Mouse (Mus musculus) gastrocnemius, postnatal 14 days (tissue): ENCODE data around the gene Atxn7. TPM values are rescaled to one million over a fixed set of nuclear protein-coding genes. Genes with fewer than 3 reads are reported as not detected.
A peak's percentile ranks its signal among the peaks of the same experiment; 100 is the strongest.

Source experiments
- DNase-seq: peaks from one replicate; pipeline ENCODE4 v3.0.0; 2021; ENCODE audit warnings: mixed read lengths
- intact Hi-C: fragments of 180-260 bp; cut with DNase I; formaldehyde crosslinking; loops from one replicate; pipeline ENCODE4 v1.15.1; 2025; ENCODE audit warnings: low total_unique reads
- total RNA-seq, 2 experiments: library from RNA; stranded (reverse); gene quantifications; 2 replicates each; pipeline ENCODE4 v1.2.3; 2021

The Atxn7 gene
- total RNA-seq, 2 experiments from 2014 or later = 10.0 to 12.1 TPM

GRCm38 (mm10) chr14:13971644-13972234 lies 10.5 kb downstream of the Atxn7 start:
- intact Hi-C loops = no loop called here
- no peak for DNase-seq

GRCm38 (mm10) chr14:13977498-13977897 lies 16.3 kb downstream of the Atxn7 start:
- no peak for DNase-seq
- intact Hi-C loops = no loop called here

- no peak for DNase-seq
- intact Hi-C loops = loop anchor here (10.0 kb wide), 1 partner anchor 114 kb away; no protein-coding TSS in a partner anchor
Measured at GRCm38 (mm10) chr14:13981286-13981685, 20.0 kb downstream of the Atxn7 start.

GRCm38 (mm10) chr14:13982174-13982573 lies 20.9 kb downstream of the Atxn7 start:
- intact Hi-C loops = loop anchor here (10.0 kb wide), 1 partner anchor 113 kb away; no protein-coding TSS in a partner anchor

GRCm38 (mm10) chr14:13988397-13988796 lies 27.2 kb downstream of the Atxn7 start:
- DNase-seq = no peak
- intact Hi-C loops = loop anchor here (10.0 kb wide), 1 partner anchor 106 kb away; no protein-coding TSS in a partner anchor

More at GRCm38 (mm10) chr14:13982174-13982573, 20.9 kb downstream of the Atxn7 start:
- no peak for DNase-seq

- intact Hi-C loops = no loop called here
- DNase-seq = no peak
Measured at GRCm38 (mm10) chr14:13990741-13991140, 29.5 kb downstream of the Atxn7 start.

- intact Hi-C loops = no loop called here
- no peak for DNase-seq
Measured at GRCm38 (mm10) chr14:13995206-13996097, 34.2 kb downstream of the Atxn7 start.

- DNase-seq = no peak
- intact Hi-C loops = no loop called here
Measured at GRCm38 (mm10) chr14:14002771-14003170, 41.5 kb downstream of the Atxn7 start.

GRCm38 (mm10) chr14:14009712-14010111 lies 48.5 kb downstream of the Atxn7 start:
- DNase-seq = no peak
- intact Hi-C loops = loop anchor here (10.0 kb wide), 1 partner anchor 45 kb away; the partner anchor contains the start of genes Atxn7 and Thoc7

- intact Hi-C loops = loop anchor here (10.0 kb wide), 1 partner anchor 48 kb away; the partner anchor contains the start of genes Atxn7 and Thoc7
- DNase-seq = peak; percentile 88
Measured at GRCm38 (mm10) chr14:14012383-14013251, 51.4 kb downstream of the Atxn7 start.

GRCm38 (mm10) chr14:14013252-14013711 lies 52.0 kb downstream of the Atxn7 start:
- no peak for DNase-seq
- intact Hi-C loops = loop anchor here (10.0 kb wide), 1 partner anchor 48 kb away; the partner anchor contains the start of genes Atxn7 and Thoc7

- intact Hi-C loops = loop anchor here (10.0 kb wide), 1 partner anchor 50 kb away; the partner anchor contains the start of genes Atxn7 and Thoc7
- DNase-seq = no peak
Measured at GRCm38 (mm10) chr14:14014636-14015375, 53.6 kb downstream of the Atxn7 start.

- intact Hi-C loops = loop anchor here (10.0 kb wide), 1 partner anchor 55 kb away; the partner anchor contains the start of genes Atxn7 and Thoc7
- no peak for DNase-seq
Measured at GRCm38 (mm10) chr14:14019155-14019894, 58.1 kb downstream of the Atxn7 start.

GRCm38 (mm10) chr14:14021244-14021643 lies 60.0 kb downstream of the Atxn7 start:
- no peak for DNase-seq
- intact Hi-C loops = no loop called here

GRCm38 (mm10) chr14:14025870-14026269 lies 64.6 kb downstream of the Atxn7 start:
- DNase-seq = no peak

GRCm38 (mm10) chr14:14030621-14031020 lies 69.4 kb downstream of the Atxn7 start:
- intact Hi-C loops = no loop called here
- no peak for DNase-seq

More at GRCm38 (mm10) chr14:14025870-14026269, 64.6 kb downstream of the Atxn7 start:
- intact Hi-C loops = no loop called here

- no peak for DNase-seq
- intact Hi-C loops = no loop called here
Measured at GRCm38 (mm10) chr14:14032842-14033241, 71.6 kb downstream of the Atxn7 start.

- intact Hi-C loops = no loop called here
- DNase-seq = no peak
Measured at GRCm38 (mm10) chr14:14036352-14036751, 75.1 kb downstream of the Atxn7 start.
